Mouse (Mus musculus) CH12.LX (cell line): ENCODE results near the gene Ccr4. TPM values are rescaled to one million over a fixed set of nuclear protein-coding genes. Genes with fewer than 3 reads are reported as not detected.

Source experiments
- DNase-seq: peaks from one replicate; pipeline ENCODE4 v3.0.0-alpha.2; 2013; ENCODE audit errors: extremely low read depth
- H3K27ac ChIP-seq: 2 replicates; pipeline ENCODE4 v1.5.1; 2012; ENCODE audit warnings: low read depth, mild to moderate bottlenecking, control low read depth, moderate library complexity; ENCODE audit not compliant: insufficient read depth
- H3K27me3 ChIP-seq: replicated peaks from 2 replicates; pipeline ENCODE3; 2012; ENCODE audit warnings: inconsistent platforms
- H3K36me3 ChIP-seq, 2 experiments: replicated peaks in 1 of 2; 2 replicates each; pipeline versions ENCODE3 to v1.6.1; 2012; ENCODE audit warnings: inconsistent platforms in 1 of 2, low read length in 1 of 2, mild to moderate bottlenecking in 1 of 2, mixed read lengths in 1 of 2, moderate library complexity in 1 of 2; ENCODE audit not compliant: control insufficient read depth in 1 of 2, insufficient read depth in 1 of 2
- H3K4me1 ChIP-seq, 2 experiments: 2 replicates each; pipeline ENCODE4 v1.6.1; 2012; ENCODE audit warnings: inconsistent platforms in 1 of 2, moderate library complexity in 1 of 2; ENCODE audit not compliant: insufficient read depth in 2 of 2, control insufficient read depth in 1 of 2
- H3K4me2 ChIP-seq: 2 replicates; pipeline ENCODE4 v1.6.1; 2012; ENCODE audit warnings: low read depth, mild to moderate bottlenecking, control low read depth; ENCODE audit not compliant: poor library complexity, insufficient read depth, severe bottlenecking
- H3K4me3 ChIP-seq, 3 experiments: fragments of 150-350 bp in 1 of 3; sonication (generic) in 1 of 3; replicated peaks in 1 of 3; 2 replicates each; pipeline versions ENCODE3 to v1.5.1; 2011 to 2012; ENCODE audit warnings: low read depth in 2 of 3, low read length in 2 of 3, mild to moderate bottlenecking in 2 of 3, moderate library complexity in 2 of 3, control low read depth in 1 of 3, improper control_type of control experiment in 1 of 3, inconsistent platforms in 1 of 3, mixed read lengths in 1 of 3; ENCODE audit not compliant: poor library complexity in 1 of 3
- H3K79me2 ChIP-seq: replicated peaks from 2 replicates; pipeline ENCODE4 v1.6.1; 2012; ENCODE audit warnings: mild to moderate bottlenecking, moderate library complexity; ENCODE audit not compliant: control insufficient read depth, poor library complexity, insufficient read depth, severe bottlenecking; ENCODE audit errors: extremely low read depth
- H3K9ac ChIP-seq: 2 replicates; pipeline ENCODE4 v1.6.1; 2012; ENCODE audit warnings: low read depth, mild to moderate bottlenecking, control low read depth, moderate library complexity; ENCODE audit not compliant: insufficient read depth
- H3K9me3 ChIP-seq: replicated peaks from 2 replicates; pipeline ENCODE3; 2012; ENCODE audit warnings: low read length, inconsistent platforms, mixed read lengths
- CHD1 ChIP-seq: IDR thresholded peaks from 2 replicates; pipeline ENCODE4 v1.6.1; 2012; ENCODE audit warnings: low read depth, low read length, improper control_type of control experiment, inconsistent platforms
- JUND ChIP-seq: conservative IDR thresholded peaks from 2 replicates; pipeline ENCODE4 v1.6.1; 2011; ENCODE audit warnings: low read depth, low read length, improper control_type of control experiment
- dilution Hi-C: fragments of 300-500 bp; cut with MboI; formaldehyde crosslinking; loops from 2 replicates; pipeline ENCODE4 v1.14.3; 2020; ENCODE audit warnings: low sequenced_read_pairs; ENCODE audit not compliant: extremely low pct_unique_long_range_greater_than_20kb, extremely low pct_ligation_motif_present
- in situ Hi-C: fragments of 300-500 bp; cut with MboI; formaldehyde crosslinking; loops from 3 replicates; pipeline ENCODE4 v1.14.3; 2019; ENCODE audit warnings: low sequenced_read_pairs, low pct_ligation_motif_present, low pct_unique_long_range_greater_than_20kb, mixed read lengths
- polyA plus RNA-seq: library from polyadenylated mRNA; unstranded; fragments of >175 nt; gene quantifications from 2 replicates; pipeline ENCODE4 v1.2.1, GENCODE M21; 2012; ENCODE audit warnings: low read depth; ENCODE audit not compliant: insufficient read length
- total RNA-seq, 2 experiments: library from RNA; depleted of rRNA; stranded (reverse); fragments of 300-350 nt in 1 of 2; fragments of >200 nt in 1 of 2; gene quantifications; 2 replicates each; pipeline ENCODE4 v1.2.3; 2012 to 2014

The Ccr4 gene
- total and polyA plus RNA-seq, 3 experiments, result 0.08 to 0.74 (median 0.36) TPM

- H3K4me2 ChIP-seq, result no peak overlapping the region
Measured at GRCm38 (mm10) chr9:114440548-114440947, 64.2 kb downstream of the Ccr4 start.

More at GRCm38 (mm10) chr9:114440548-114440947, 64.2 kb downstream of the Ccr4 start:
- Histone ChIP-seq H3K27ac (no peak overlapping the region), H3K36me3 (peaks cover 3 to 62% of the 10 kb centered on the region in 2 experiments), H3K9me3 (peaks cover 11% of the 10 kb centered on the region), H3K4me1 (peaks cover 0 to 12% of the 10 kb centered on the region in 2 experiments; a peak in 2 of 4 replicates), H3K79me2 (no peaks in the 10 kb centered on the region), H3K4me3 (no peak overlapping the region), H3K9ac (no peak overlapping the region), H3K27me3 (no peaks in the 10 kb centered on the region)
- no peak for TF ChIP-seq JUND
- no peak for TF ChIP-seq CHD1
- in situ Hi-C loops (no loop called here), dilution Hi-C loops (no loop called here)
- DNase-seq, result no peak

Other genes starting within 250 kb of the Ccr4 start
- 1.4 and 1.7 TPM in 2 replicates for gene Bcl2a1c, start 174.8 kb downstream of the Ccr4 start, total RNA-seq (2012; rRNA removed)
- 1.8 TPM in 1 of 2 replicates, not detected in the other for gene Bcl2a1c, start 174.8 kb downstream of the Ccr4 start, total RNA-seq (2014; rRNA removed)
- gene Bcl2a1c, start 174.8 kb downstream of the Ccr4 start, polyA plus RNA-seq, result 4.8 and 8.2 TPM in 2 replicates
- 13.8 and 17.8 TPM in 2 replicates for gene Crtap, start 114.2 kb downstream of the Ccr4 start, total RNA-seq (2012; rRNA removed)
- gene Crtap, start 114.2 kb downstream of the Ccr4 start, total RNA-seq (2014; rRNA removed), result 19.2 and 20.6 TPM in 2 replicates
- gene Crtap, start 114.2 kb downstream of the Ccr4 start, polyA plus RNA-seq, result 25.2 and 27.7 TPM in 2 replicates
- gene Glb1, start 103.8 kb downstream of the Ccr4 start, total RNA-seq (2012; rRNA removed), result 33.9 and 40.7 TPM in 2 replicates
- gene Glb1, start 103.8 kb downstream of the Ccr4 start, total RNA-seq (2014; rRNA removed), result 22.4 and 25.7 TPM in 2 replicates
- 32.4 and 35.4 TPM in 2 replicates for gene Glb1, start 103.8 kb downstream of the Ccr4 start, polyA plus RNA-seq
- 8.2 and 10.4 TPM in 2 replicates for gene Tmppe, start 103.8 kb downstream of the Ccr4 start, total RNA-seq (2012; rRNA removed)
- gene Tmppe, start 103.8 kb downstream of the Ccr4 start, total RNA-seq (2014; rRNA removed), result 2.4 and 3.2 TPM in 2 replicates
- 5.7 and 7.3 TPM in 2 replicates for gene Tmppe, start 103.8 kb downstream of the Ccr4 start, polyA plus RNA-seq
- not detected in 2 replicates for gene C130032M10Rik, start 10.8 kb upstream of the Ccr4 start, total RNA-seq (2012; rRNA removed)
- gene C130032M10Rik, start 10.8 kb upstream of the Ccr4 start, total RNA-seq (2014; rRNA removed), result not detected in 2 replicates
- not detected in 2 replicates for gene C130032M10Rik, start 10.8 kb upstream of the Ccr4 start, polyA plus RNA-seq
- under 0.01 and 0.04 TPM in 2 replicates for gene Trim71, start 59.5 kb upstream of the Ccr4 start, total RNA-seq (2012; rRNA removed)
- not detected in 2 replicates for gene Trim71, start 59.5 kb upstream of the Ccr4 start, total RNA-seq (2014; rRNA removed)
- 0.03 TPM in 1 of 2 replicates, not detected in the other for gene Trim71, start 59.5 kb upstream of the Ccr4 start, polyA plus RNA-seq
- gene Cnot10, start 135.3 kb upstream of the Ccr4 start, total RNA-seq (2012; rRNA removed), result 49.4 and 53.5 TPM in 2 replicates
- 67.8 and 75.3 TPM in 2 replicates for gene Cnot10, start 135.3 kb upstream of the Ccr4 start, total RNA-seq (2014; rRNA removed)
- gene Cnot10, start 135.3 kb upstream of the Ccr4 start, polyA plus RNA-seq, result 58.3 and 61.4 TPM in 2 replicates
- 36.3 and 43.6 TPM in 2 replicates for gene Dync1li1, start 183.9 kb upstream of the Ccr4 start, total RNA-seq (2012; rRNA removed)
- 57.0 and 63.5 TPM in 2 replicates for gene Dync1li1, start 183.9 kb upstream of the Ccr4 start, total RNA-seq (2014; rRNA removed)
- 38.1 and 39.0 TPM in 2 replicates for gene Dync1li1, start 183.9 kb upstream of the Ccr4 start, polyA plus RNA-seq
- gene Cmtm6, start 226.2 kb upstream of the Ccr4 start, total RNA-seq (2012; rRNA removed), result 30.1 and 31.9 TPM in 2 replicates
- gene Cmtm6, start 226.2 kb upstream of the Ccr4 start, total RNA-seq (2014; rRNA removed), result 39.2 and 39.5 TPM in 2 replicates
- 38.0 and 38.5 TPM in 2 replicates for gene Cmtm6, start 226.2 kb upstream of the Ccr4 start, polyA plus RNA-seq